Mouse (Mus musculus): ENCODE results near the gene Zfp94. TPM values are rescaled to one million over a fixed set of nuclear protein-coding genes. Genes with fewer than 3 reads are reported as not detected.

The Zfp94 gene
- polyA plus RNA-seq, 1 experiment from 2014 or later = 2.6 TPM

DNA sequence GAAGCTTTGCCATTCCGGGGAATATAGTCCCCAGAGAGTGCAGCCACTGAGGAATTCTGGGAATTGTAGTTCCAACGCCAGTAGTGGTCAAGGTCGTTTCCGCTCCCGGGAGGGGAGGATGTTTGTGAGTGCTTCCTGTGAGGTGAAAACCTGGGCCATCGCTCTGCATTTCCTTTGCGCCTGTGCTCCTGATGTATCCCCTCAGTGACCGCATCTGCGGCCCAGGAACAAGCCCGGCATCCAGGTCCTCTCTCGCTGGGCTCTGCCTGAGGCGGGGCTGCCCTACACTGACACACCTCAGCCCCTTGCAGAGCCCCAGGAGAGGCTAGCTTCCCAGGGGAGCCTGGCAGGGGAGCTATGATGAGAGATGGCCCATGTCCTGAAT, 46.2 kb downstream of the Zfp94 start, which contains the start of gene Zfp93:
Gene Zfp93 (plus strand): TSS at position 133 of the 385 bp plus-strand sequence.
- Histone ChIP-seq H3K4me3 (replicated peaks) (peak within 1 kb of the TSS; percentile 65), H3K36me3 (peaks cover 12% of the 10 kb centered on the region; the same call in 1 of the 2 replicates), H3K4me1 (replicated peaks) (peaks cover 5% of the 10 kb centered on the region), H3K27ac (no peak within 1 kb of the TSS), H3K9ac (peak within 1 kb of the TSS; percentile 71), H3K4me2 (peak within 1 kb of the TSS; percentile 76), H3K9me3 (replicated peaks) (no peaks in the 10 kb centered on the region), H3K27me3 (no peaks in the 10 kb centered on the region)
- 2% methylated on average over 12 of the region's 12 CpGs for WGBS (ENCODE audit: insufficient replicate concordance)
- peak; percentile 87 for ATAC-seq (ENCODE audit: low read depth)
- peak; percentile 26 for DNase-seq

- Histone ChIP-seq H3K4me1 (replicated peaks) (peaks cover 5% of the 10 kb centered on the region), H3K27me3 (no peaks in the 10 kb centered on the region), H3K9ac (peak overlapping the region; percentile 71), H3K27ac (no peak overlapping the region), H3K4me2 (peak overlapping the region; percentile 76), H3K9me3 (replicated peaks) (no peaks in the 10 kb centered on the region), H3K36me3 (peaks cover 7% of the 10 kb centered on the region; the same call in 1 of the 2 replicates), H3K4me3 (replicated peaks) (peak overlapping the region; percentile 65)
- DNase-seq (no peak), ATAC-seq (ENCODE audit: low read depth) (peak; percentile 27; the same call in 1 of the 2 replicates)
- 40% methylated on average over 7 of the region's 7 CpGs for WGBS (ENCODE audit: insufficient replicate concordance)
Measured at GRCm38 (mm10) chr7:24269667-24270287, 46.7 kb downstream of the Zfp94 start.

DNA sequence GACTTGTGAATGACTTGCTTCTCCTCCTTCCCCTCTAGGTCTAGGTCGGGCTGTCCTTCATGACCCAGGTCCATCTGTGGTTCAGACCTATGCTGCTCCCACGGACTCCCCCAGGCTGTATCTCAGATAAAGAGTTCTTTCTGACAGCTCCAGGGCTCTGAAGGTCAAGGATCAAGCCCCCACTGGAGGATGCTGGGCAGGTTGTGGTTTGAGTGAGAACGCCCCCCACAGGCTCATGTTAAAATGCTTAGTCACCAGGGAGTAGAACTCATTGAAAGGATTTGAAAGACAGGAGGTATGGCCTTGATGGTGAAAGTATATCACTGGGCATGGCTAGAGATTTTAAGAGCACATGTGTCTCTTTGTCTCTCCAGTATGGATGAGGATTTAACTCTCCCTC, 47.2 kb downstream of the Zfp94 start:
- WGBS (ENCODE audit: insufficient replicate concordance) = 54% methylated on average over 3 of the region's 3 CpGs
- Histone ChIP-seq H3K9ac (no peak overlapping the region), H3K36me3 (peaks cover 4% of the 10 kb centered on the region; the same call in 1 of the 2 replicates), H3K27me3 (no peaks in the 10 kb centered on the region), H3K4me2 (no peak overlapping the region), H3K4me3 (replicated peaks) (0 out of 2 replicates have a peak overlapping the region, but pooled peaks have one; percentile 65), H3K4me1 (replicated peaks) (peaks cover 5% of the 10 kb centered on the region), H3K9me3 (replicated peaks) (no peaks in the 10 kb centered on the region), H3K27ac (no peak overlapping the region)
- ATAC-seq (ENCODE audit: low read depth) (no peak), DNase-seq (no peak)

DNA sequence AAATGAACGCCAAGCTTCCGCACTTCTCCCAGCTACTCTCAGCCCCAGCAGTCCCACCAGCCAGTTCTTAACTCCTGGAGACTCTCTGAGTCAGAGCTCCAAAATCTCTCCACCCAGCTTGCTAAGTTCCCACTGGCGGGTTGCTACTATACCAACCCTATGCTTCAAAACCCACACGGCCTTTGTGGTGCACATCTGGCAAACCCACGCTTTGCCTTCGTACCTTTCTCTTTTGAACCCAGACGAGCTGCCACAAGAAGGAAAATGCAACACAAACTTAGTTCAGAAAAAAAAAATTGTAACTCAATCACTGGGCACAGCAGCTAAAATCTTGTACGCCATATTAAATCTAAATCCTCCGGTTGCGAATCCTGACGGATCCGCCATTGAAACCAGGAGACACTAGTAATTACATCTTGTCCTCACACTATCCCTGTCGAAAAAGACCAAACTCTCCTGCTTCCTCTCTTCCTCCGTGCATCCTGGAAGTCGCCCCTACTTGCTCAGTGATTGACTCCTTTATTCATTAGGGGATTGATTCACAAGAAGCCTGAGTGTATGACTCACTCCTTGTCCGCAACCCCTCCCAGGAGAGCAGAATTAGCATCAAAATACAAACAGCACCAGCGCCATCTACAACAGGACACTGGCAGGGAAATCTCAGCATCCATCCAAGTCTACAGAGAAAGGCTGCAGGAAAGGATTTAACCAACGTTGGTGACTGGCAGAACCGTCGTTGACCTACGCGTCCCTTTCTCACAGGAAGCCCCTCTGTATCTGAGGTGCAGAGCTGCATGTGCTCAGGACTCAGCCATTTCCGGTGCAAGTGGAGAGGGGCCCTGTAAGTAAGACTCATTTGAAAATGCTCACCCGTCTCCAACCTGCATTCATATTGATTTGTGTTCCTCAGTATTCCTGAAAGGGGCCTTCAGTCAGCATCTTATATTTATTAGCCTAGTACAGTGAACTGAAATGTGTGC, 48.0 kb downstream of the Zfp94 start:
- Histone ChIP-seq H3K36me3 (peaks cover under 1% of the 10 kb centered on the region; the same call in 1 of the 2 replicates), H3K27ac (no peak overlapping the region), H3K4me2 (no peak overlapping the region), H3K4me1 (replicated peaks) (peaks cover 5% of the 10 kb centered on the region), H3K9ac (no peak overlapping the region), H3K27me3 (no peaks in the 10 kb centered on the region), H3K4me3 (replicated peaks) (no peak overlapping the region), H3K9me3 (replicated peaks) (no peaks in the 10 kb centered on the region)
- 63% methylated on average over 24 of the region's 24 CpGs for WGBS (ENCODE audit: insufficient replicate concordance)
- DNase-seq = no peak
- ATAC-seq (ENCODE audit: low read depth) = no peak

- 67% methylated on average over 4 of the region's 4 CpGs for WGBS (ENCODE audit: insufficient replicate concordance)
- no peak for ATAC-seq (ENCODE audit: low read depth)
Measured at GRCm38 (mm10) chr7:24260000-24260312, 56.5 kb downstream of the Zfp94 start.

GRCm38 (mm10) chr7:24259306-24259999, 57.0 kb downstream of the Zfp94 start:
- ATAC-seq (ENCODE audit: low read depth) = no peak
- Histone ChIP-seq H3K9me3 (replicated peaks) (no peaks in the 10 kb centered on the region), H3K36me3 (peaks cover 13% of the 10 kb centered on the region; the same call in 1 of the 2 replicates), H3K4me1 (replicated peaks) (peaks cover 6% of the 10 kb centered on the region), H3K9ac (no peak overlapping the region), H3K4me2 (no peak overlapping the region), H3K27ac (no peak overlapping the region), H3K4me3 (replicated peaks) (no peak overlapping the region), H3K27me3 (no peaks in the 10 kb centered on the region)
- no peak for DNase-seq
- 75% methylated on average over 13 of the region's 13 CpGs for WGBS (ENCODE audit: insufficient replicate concordance)

More at GRCm38 (mm10) chr7:24260000-24260312, 56.5 kb downstream of the Zfp94 start:
- Histone ChIP-seq H3K36me3 (peaks cover 13% of the 10 kb centered on the region; the same call in 1 of the 2 replicates), H3K27me3 (no peaks in the 10 kb centered on the region), H3K4me1 (replicated peaks) (peaks cover 5% of the 10 kb centered on the region), H3K4me2 (no peak overlapping the region), H3K27ac (no peak overlapping the region), H3K4me3 (replicated peaks) (no peak overlapping the region), H3K9me3 (replicated peaks) (no peaks in the 10 kb centered on the region), H3K9ac (no peak overlapping the region)
- DNase-seq = no peak

DNA sequence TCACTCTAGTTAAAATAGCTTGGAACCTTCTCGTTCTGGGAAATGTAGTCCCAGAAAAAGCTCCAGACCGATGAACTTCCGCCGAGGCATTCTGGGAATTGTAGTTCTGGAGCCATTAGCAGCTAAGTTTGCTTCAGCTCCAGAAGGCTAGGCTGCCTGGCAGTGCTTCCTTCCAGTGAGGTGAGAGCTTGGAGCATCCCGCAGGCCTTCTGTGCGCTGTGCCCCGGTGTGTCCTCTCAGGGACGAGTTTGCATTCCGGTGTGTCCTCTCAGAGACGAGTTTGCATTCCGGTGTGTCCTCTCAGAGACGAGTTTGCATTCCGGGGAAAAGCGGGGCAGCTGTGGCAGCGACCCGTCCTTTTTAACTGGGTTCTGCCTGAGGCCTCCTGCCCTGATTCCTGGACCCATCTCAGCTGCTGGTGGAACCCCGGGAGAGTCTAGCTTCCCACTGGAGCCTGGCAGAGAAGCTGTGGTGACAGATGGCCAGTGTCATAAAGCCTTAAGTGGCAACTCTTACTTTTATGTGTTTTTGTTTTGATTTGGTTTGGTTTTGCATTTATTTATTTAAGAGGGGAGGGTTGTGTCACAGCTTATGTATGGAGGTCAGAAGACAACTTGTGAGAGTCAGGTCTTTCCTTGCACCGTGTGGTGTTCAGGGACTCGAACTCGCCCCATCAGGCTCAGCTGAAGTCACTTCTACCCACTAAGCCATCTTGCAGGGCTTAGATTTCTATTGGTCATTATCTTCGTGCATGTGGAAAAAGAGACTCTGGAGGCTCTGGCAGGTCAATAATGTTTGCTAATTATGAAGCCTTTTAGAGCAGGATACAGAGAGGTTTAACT, 61.6 kb downstream of the Zfp94 start, which contains the start of gene Zfp108:
Gene Zfp108 (plus strand): TSS at position 162 of the 842 bp plus-strand sequence.
- Histone ChIP-seq H3K4me2 (peak within 1 kb of the TSS; percentile 63), H3K9ac (peak within 1 kb of the TSS; percentile 65), H3K4me1 (replicated peaks) (peaks cover 6% of the 10 kb centered on the region), H3K4me3 (replicated peaks) (peak within 1 kb of the TSS; percentile 56), H3K36me3 (no peaks in the 10 kb centered on the region), H3K27me3 (no peaks in the 10 kb centered on the region), H3K9me3 (replicated peaks) (no peaks in the 10 kb centered on the region), H3K27ac (no peak within 1 kb of the TSS)
- 18% methylated on average over 21 of the region's 21 CpGs for WGBS (ENCODE audit: insufficient replicate concordance)
- ATAC-seq (ENCODE audit: low read depth) (peak; percentile 76), DNase-seq (peak; percentile 39)

DNA sequence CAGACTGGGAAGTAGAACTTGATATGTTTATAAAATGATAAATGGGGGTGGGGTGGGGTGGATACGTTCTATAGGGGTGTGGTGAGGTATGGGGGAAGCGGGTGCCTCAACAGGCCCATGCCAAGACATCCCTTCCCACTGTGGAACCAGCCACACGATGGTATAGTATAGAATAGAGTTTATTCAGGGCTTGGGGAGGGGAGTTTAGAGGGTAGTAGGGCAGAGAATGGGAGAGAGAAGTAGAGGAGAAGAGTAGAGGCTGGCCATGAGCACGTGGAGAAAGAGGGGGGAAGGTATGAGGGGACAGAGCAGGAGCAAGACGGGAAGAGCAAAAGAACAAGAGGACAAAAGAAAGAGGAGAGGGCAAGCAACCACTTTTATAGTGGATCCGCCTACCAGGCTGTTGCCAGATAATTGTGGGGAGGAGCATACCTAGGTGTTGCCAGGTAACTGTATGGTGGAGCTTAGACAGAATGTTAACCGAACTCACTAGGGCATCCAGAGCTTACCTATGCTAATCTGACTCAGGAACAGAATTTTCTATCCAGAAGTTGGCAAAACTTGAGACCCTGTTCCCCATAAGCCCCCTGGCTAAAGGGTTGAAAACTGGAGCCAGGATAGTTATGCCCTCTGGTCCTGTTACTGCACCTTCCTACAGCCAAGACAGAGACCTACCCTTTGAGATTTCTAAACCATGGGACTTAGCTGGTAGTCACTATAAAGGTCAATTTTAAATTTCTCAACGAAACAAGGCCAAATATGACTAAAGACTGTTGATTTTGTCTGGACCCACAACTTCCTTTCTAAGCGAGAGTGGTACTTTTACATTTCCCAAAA, 62.5 kb downstream of the Zfp94 start:
- Histone ChIP-seq H3K27ac (no peak overlapping the region), H3K9ac (no peak overlapping the region), H3K4me2 (peak overlapping the region; percentile 63), H3K4me1 (replicated peaks) (peaks cover 6% of the 10 kb centered on the region), H3K9me3 (replicated peaks) (no peaks in the 10 kb centered on the region), H3K4me3 (replicated peaks) (peak overlapping the region; percentile 56), H3K36me3 (no peaks in the 10 kb centered on the region), H3K27me3 (no peaks in the 10 kb centered on the region)
- 54% methylated on average over 9 of the region's 9 CpGs for WGBS (ENCODE audit: insufficient replicate concordance)
- ATAC-seq (ENCODE audit: low read depth) (peak; percentile 43; the same call in 1 of the 2 replicates), DNase-seq (no peak)
